Mouse (Mus musculus): ENCODE results near the gene Paxip1. TPM values are rescaled to one million over a fixed set of nuclear protein-coding genes. Genes with fewer than 3 reads are reported as not detected.

Gene Paxip1
- total RNA-seq (2021) (10 to 100 TPM; 22.9 to 24.7 TPM), polyA plus RNA-seq (2012; rRNA removed) (28.4 and 29.5 TPM in 2 replicates)
- long read RNA-seq, full-length matches to known transcripts: 18 of 25 reads
- long read RNA-seq, partial matches to known transcripts: 0 of 25 reads
- long read RNA-seq, other reads (novel, unspliced or antisense): 7 of 25 reads

GRCm38 (mm10) chr5:27791303-27792172 is at the start of gene Paxip1:
TSS of gene Paxip1 (minus strand) at chr5:27791691.
- peak; percentile 97 for DNase-seq

- no peak for DNase-seq
Measured at GRCm38 (mm10) chr5:27838061-27838460, 46.6 kb upstream of the Paxip1 start.

DNA sequence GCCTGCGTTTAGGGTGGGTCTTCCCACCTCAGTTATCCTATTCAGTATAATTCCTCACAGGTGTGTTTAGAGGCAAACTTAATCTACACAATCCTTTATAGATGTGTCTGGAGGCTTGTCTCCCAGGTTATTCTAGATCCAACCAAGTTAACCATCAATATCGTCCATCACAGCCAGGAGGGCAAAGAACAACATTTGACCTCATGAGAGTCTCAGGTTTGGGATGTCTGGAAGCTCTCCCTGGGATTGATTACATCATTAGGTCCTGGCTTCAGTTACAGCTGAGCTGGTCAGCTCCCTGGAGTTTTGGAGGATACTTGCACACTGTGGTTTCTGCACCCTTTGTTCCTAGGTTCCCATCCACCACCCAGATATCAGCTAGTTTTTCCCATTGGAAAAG is 43.6 kb upstream of the Paxip1 start:
- DNase-seq: no peak

- DNase-seq: no peak
Measured at GRCm38 (mm10) chr5:27827971-27828370, 36.5 kb upstream of the Paxip1 start.

DNA sequence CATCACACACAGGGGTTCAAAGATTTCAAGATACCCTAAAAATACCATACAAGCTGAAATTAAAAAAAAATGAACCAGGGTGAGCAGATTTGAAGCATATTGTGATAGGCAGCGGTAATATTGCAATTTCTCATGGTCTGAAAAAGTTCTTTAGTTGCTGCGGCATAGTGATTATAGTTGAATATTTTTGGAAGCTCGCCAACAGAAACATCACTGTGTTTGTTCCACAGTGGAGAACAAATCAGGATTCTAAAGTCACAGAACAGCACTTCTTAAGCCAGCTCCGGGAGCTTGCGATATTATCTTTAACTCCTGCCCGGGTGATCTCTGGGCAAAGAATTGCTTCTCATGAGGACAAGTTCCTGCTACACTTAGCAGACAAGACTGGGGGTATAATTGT is 29.7 kb upstream of the Paxip1 start:
- no peak for DNase-seq

DNA sequence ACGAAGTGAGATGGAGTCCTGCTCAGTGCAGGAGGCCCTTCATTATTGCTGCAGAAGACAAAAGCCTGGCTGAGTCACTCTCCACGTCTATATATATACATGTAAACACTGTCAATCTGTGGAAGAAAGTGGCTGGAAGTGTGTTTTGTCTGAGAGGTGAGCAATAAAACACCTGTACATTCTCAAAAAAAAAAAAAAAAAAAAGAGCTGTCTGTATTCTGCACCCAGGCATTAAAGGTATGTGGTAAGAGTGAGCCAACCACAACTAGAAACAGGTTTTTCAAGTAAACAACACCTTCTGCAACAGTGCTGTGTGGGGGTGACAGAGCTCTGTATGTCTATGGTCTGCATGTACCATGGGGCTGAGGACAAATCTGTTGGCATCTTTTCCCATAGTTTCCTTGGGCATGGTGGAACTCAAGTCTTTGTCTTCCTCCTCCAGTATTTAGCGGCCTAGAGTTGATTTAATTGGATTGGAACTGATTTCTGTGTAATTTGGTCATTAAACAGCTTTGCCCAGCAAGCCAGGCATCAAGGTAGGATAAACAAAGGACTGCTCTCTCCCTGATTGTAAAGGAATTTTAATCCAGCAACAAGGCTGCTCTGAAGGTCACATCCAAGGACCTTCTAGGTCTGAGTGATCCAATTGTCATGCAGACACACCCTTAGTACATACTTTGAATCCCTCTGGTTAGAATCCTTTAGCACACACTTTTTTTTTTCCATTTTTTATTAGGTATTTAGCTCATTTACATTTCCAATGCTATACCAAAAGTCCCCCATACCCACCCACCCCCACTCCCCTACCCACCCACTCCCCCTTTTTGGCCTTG is 27.6 kb upstream of the Paxip1 start:
- DNase-seq: no peak

DNA sequence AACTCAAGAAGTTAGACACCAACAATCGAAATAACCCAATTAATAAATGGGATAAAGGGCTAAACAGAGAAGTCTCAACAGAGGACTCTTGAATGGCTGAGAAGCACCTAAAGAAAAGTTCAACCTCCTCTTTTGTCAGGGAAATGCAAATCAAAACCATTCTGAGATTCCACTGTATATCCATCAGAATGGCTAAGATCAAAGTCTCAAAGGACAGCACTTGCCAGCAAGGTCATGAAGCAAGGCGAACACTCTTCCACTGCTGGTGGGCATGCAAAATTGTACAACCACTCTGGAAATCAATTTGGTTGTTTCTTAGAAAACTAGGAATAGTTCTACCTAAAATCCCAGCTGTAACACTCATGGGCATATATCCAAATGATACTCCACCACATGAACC is 22.8 kb upstream of the Paxip1 start:
- no peak for DNase-seq

DNA sequence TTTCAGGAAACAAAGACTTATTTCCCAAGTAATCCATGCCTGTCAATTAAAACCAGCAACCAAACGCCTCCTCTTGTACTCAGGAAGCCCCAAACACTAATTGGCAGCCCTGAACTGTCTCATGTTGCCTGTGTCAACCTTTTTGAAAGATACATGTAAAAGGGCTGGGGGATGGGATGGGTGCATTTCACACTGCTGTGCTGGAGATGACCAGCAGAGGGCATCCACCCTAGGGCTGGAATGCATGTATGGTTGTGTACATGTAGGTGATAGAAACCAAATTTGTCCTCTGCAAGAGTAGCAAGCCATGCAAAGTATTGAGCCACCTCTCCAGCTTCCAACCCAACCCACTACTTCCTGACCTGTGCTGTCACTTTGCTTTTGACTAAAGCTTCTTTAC is 2.4 kb upstream of the Paxip1 start:
- DNase-seq: peak; percentile 63

GRCm38 (mm10) chr5:27792531-27793205 is 1.2 kb upstream of the Paxip1 start:
- DNase-seq: no peak

DNA sequence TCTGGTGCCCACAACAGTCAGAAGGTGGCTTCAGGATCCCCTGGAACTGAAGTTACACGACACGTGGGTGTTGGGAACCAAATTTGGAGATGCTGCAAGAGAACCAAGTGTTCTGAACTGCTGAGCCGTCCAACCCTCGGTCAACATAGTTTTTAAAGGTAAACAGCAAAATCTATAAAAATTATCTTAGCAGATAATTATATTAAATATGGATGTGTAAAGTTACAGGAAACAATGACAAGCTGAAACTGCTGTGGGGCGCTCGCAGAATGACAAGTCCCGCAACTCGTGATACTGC is 631 bp upstream of the Paxip1 start:
- no peak for DNase-seq

DNA sequence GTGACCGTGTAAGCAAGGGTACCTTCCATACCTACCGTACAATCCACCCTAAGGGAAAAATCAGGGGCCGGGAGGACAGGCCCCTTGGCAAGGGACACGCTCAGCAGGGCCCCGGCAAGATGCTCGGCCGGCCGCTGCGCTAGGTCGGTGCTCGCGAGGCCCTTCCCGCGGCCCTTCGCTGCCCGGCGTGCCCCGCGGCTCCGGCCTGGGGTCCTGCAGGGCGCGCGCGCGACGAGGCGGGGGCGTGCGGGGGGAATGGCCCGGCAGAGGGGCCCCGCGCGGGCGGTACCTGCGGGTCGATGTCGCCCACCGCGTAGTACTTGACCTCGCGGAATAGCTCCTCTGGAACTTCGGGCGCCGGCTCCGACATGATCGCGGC is 592 bp downstream of the Paxip1 start:
- DNase-seq: peak; percentile 93

GRCm38 (mm10) chr5:27790086-27790909 is 1.2 kb downstream of the Paxip1 start:
- peak; percentile 11 for DNase-seq

DNA sequence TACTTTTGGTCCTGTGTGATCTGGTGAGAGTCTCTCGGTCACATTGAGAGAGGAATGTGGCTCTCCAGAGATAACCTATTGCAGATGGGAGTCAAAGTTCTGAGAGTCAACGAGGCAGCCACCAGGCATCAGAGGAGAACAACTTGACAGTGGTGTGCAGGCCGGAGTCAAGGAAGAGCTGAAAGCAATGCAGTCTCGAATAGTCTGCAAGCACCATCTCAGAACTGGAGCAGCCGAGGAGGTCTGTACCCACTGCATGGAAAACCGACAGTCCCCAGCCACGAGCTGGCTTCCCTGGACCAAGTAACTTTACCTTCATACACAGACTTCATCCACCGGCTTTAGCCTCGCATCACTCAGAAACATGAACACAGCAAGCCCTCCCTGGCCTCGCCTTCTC is 1.9 kb downstream of the Paxip1 start:
- no peak for DNase-seq

GRCm38 (mm10) chr5:27783381-27783780 is 8.1 kb downstream of the Paxip1 start:
- DNase-seq: no peak

DNA sequence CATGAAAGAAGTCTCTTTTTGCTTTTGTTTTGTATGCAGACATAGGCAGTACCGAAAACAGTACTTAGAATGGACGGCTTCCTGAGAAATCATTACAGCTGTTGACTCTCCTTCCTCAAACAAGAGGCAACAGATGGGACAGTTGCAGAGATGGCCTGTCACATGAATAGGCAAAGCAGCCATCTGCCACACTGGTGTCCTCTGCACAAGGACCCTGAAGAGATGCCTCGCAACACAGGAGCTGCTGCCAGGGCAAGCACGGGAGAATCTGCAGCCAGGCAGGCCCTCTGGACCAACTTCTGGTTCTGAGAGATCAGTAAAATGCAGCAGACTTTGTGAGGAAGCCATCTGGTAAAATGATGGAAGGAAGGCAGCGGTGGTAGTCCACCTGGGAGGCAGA is 23.5 kb downstream of the Paxip1 start:
- DNase-seq: no peak

- DNase-seq: no peak
Measured at GRCm38 (mm10) chr5:27765780-27766179, 25.7 kb downstream of the Paxip1 start.

- DNase-seq: no peak
Measured at GRCm38 (mm10) chr5:27744944-27745343, 46.5 kb downstream of the Paxip1 start.

GRCm38 (mm10) chr5:27739216-27739615 is 52.3 kb downstream of the Paxip1 start:
- DNase-seq: peak; percentile 51

DNA sequence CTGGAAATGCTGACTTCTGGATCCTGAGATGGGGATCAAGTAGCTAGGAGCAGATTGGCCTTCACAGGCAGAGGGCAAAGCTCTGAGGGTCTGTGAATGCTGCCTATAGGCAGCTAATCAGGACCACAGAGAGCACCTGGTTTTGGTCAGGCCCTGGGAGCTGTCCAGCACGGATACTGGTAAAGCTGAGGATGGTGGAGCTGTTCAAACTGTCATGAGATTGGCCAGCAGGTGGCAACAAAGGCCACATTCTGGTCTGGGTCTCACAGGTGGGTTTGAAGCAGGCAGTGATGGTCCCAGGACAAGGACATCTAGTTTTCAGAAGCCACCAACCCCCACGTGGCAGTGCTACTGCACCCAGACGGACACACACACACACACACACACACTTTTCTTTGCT is 54.3 kb downstream of the Paxip1 start:
- peak; percentile 54 for DNase-seq

- peak; percentile 81 for DNase-seq
Measured at GRCm38 (mm10) chr5:27732288-27732868, 59.1 kb downstream of the Paxip1 start.

DNA sequence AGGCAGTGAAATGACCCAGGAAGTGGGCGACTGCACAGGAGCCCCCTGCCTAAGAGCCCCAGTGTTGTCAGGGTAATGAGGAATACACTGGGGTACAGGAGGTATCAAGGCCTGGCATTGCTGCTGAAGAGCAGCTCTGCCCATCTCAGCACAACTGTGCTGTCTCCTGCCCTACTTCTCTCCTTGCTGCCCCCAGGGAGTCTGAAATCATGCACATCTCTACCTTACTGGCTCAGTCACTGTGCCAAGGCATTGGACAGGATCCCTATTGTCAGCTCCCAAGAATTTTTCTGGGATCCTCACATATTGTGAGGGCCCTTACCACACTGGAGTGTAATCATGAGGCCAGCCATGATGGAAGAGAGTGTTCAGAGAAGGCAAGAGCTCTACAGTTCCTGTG is 60.1 kb downstream of the Paxip1 start:
- peak; percentile 6 for DNase-seq

Measured in adrenal gland, adult 2 months (tissue).